Mouse (Mus musculus): ENCODE results near the gene Kcnh4. TPM values are rescaled to one million over a fixed set of nuclear protein-coding genes. Genes with fewer than 3 reads are reported as not detected.

The Kcnh4 gene
- polyA plus RNA-seq, 1 experiment, result 0.05 TPM

GRCm38 (mm10) chr11:100749469-100749868 is 10.3 kb downstream of the Kcnh4 start:
- TF ChIP-seq MYOG (IDR thresholded peaks at IDR 0.05; ENCODE audit: control insufficient read depth in 1 of 3, insufficient read depth in 1 of 3, insufficient read length in 2 of 3, low read depth in 2 of 3) (no peak), REST (IDR thresholded peaks at IDR 0.05; ENCODE audit: insufficient read depth, insufficient read length) (no peak), TCF12 (IDR thresholded peaks at IDR 0.05; ENCODE audit: insufficient read depth, poor library complexity, severe bottlenecking) (no peak), POLR2A (IDR thresholded peaks at IDR 0.05; ENCODE audit: insufficient read length, low read depth) (no peak), USF1 (IDR thresholded peaks at IDR 0.05; ENCODE audit: low read depth) (no peak), MYOD1 (IDR thresholded peaks at IDR 0.05; ENCODE audit: control insufficient read depth in 1 of 3, insufficient read length in 2 of 3, low read depth in 2 of 3) (no peak), MAX (IDR thresholded peaks at IDR 0.05; ENCODE audit: low read depth) (no peak), E2F4 (IDR thresholded peaks at IDR 0.05; ENCODE audit: insufficient read depth) (no peak), POLR2AphosphoS2 (IDR thresholded peaks at IDR 0.05; ENCODE audit: insufficient read length, low read depth) (no peak), SRF (IDR thresholded peaks at IDR 0.05; ENCODE audit: control insufficient read depth, insufficient read length, low read depth) (no peak)
- no peak overlapping the region for H3ac ChIP-seq (ENCODE audit: control insufficient read depth, insufficient read length)
- H3K27me3 ChIP-seq (ENCODE audit: control insufficient read depth, insufficient read depth, insufficient read length), result peaks cover 77% of the 10 kb centered on the region
- H3K4me3 ChIP-seq, result no peak overlapping the region
- H3K79me2 ChIP-seq (ENCODE audit: control insufficient read depth, insufficient read depth), result no peaks in the 10 kb centered on the region
- H3K4me2 ChIP-seq (ENCODE audit: low read depth), result no peak overlapping the region
- no peaks in the 10 kb centered on the region for H3K36me3 ChIP-seq (ENCODE audit: control insufficient read depth, insufficient read depth)

- TF ChIP-seq POLR2AphosphoS2 (IDR thresholded peaks at IDR 0.05; ENCODE audit: insufficient read length, low read depth) (no peak), TCF3 (IDR thresholded peaks at IDR 0.05; ENCODE audit: insufficient read length, low read depth) (no peak), TCF12 (IDR thresholded peaks at IDR 0.05; ENCODE audit: insufficient read depth, poor library complexity, severe bottlenecking) (no peak), SRF (IDR thresholded peaks at IDR 0.05; ENCODE audit: control insufficient read depth, insufficient read length, low read depth) (no peak)
- peaks cover 69% of the 10 kb centered on the region for H3K27me3 ChIP-seq (ENCODE audit: control insufficient read depth, insufficient read depth, insufficient read length)
- no peak overlapping the region for H3K4me3 ChIP-seq
- H3ac ChIP-seq (ENCODE audit: control insufficient read depth, insufficient read length), result no peak overlapping the region
- H3K4me2 ChIP-seq (ENCODE audit: low read depth), result no peak overlapping the region
- no peaks in the 10 kb centered on the region for H3K36me3 ChIP-seq (ENCODE audit: control insufficient read depth, insufficient read depth)
- no peaks in the 10 kb centered on the region for H3K79me2 ChIP-seq (ENCODE audit: control insufficient read depth, insufficient read depth)
These were observed 11.1 kb downstream of the Kcnh4 start for GRCm38 (mm10) chr11:100748620-100749019.

GRCm38 (mm10) chr11:100747114-100747513 is 12.6 kb downstream of the Kcnh4 start:
- TF ChIP-seq REST (IDR thresholded peaks at IDR 0.05; ENCODE audit: insufficient read depth, insufficient read length), result no peak
- no peak for TF ChIP-seq MAX (IDR thresholded peaks at IDR 0.05; ENCODE audit: low read depth)
- no peak for TF ChIP-seq TCF12 (IDR thresholded peaks at IDR 0.05; ENCODE audit: insufficient read depth, poor library complexity, severe bottlenecking)
- no peak for TF ChIP-seq POLR2AphosphoS2 (IDR thresholded peaks at IDR 0.05; ENCODE audit: insufficient read length, low read depth)
- no peak for TF ChIP-seq TCF3 (IDR thresholded peaks at IDR 0.05; ENCODE audit: insufficient read length, low read depth)
- no peak for TF ChIP-seq CEBPB (IDR thresholded peaks at IDR 0.05; ENCODE audit: insufficient read depth, poor library complexity, severe bottlenecking)
- TF ChIP-seq POLR2A (IDR thresholded peaks at IDR 0.05; ENCODE audit: insufficient read length, low read depth), result no peak
- TF ChIP-seq MYOG (IDR thresholded peaks at IDR 0.05; ENCODE audit: control insufficient read depth in 1 of 3, insufficient read depth in 1 of 3, insufficient read length in 2 of 3, low read depth in 2 of 3), result no peak
- TF ChIP-seq SRF (IDR thresholded peaks at IDR 0.05; ENCODE audit: control insufficient read depth, insufficient read length, low read depth), result no peak
- no peak for TF ChIP-seq MYOD1 (IDR thresholded peaks at IDR 0.05; ENCODE audit: control insufficient read depth in 1 of 3, insufficient read length in 2 of 3, low read depth in 2 of 3)
- Histone ChIP-seq H3K4me2 (ENCODE audit: low read depth) (no peak overlapping the region), H3K4me3 (no peak overlapping the region), H3K27me3 (ENCODE audit: control insufficient read depth, insufficient read depth, insufficient read length) (peaks cover 55% of the 10 kb centered on the region), H3K36me3 (ENCODE audit: control insufficient read depth, insufficient read depth) (no peaks in the 10 kb centered on the region), H3ac (ENCODE audit: control insufficient read depth, insufficient read length) (no peak overlapping the region), H3K79me2 (ENCODE audit: control insufficient read depth, insufficient read depth) (no peaks in the 10 kb centered on the region)

- Histone ChIP-seq H3K4me2 (ENCODE audit: low read depth) (no peak overlapping the region), H3K27me3 (ENCODE audit: control insufficient read depth, insufficient read depth, insufficient read length) (peaks cover 50% of the 10 kb centered on the region), H3K79me2 (ENCODE audit: control insufficient read depth, insufficient read depth) (no peaks in the 10 kb centered on the region), H3K4me3 (no peak overlapping the region), H3K36me3 (ENCODE audit: control insufficient read depth, insufficient read depth) (no peaks in the 10 kb centered on the region), H3ac (ENCODE audit: control insufficient read depth, insufficient read length) (no peak overlapping the region)
- TF ChIP-seq MYOG (IDR thresholded peaks at IDR 0.05; ENCODE audit: control insufficient read depth in 1 of 3, insufficient read depth in 1 of 3, insufficient read length in 2 of 3, low read depth in 2 of 3) (peak in 1 of 3 experiments; percentile 18), MAX (IDR thresholded peaks at IDR 0.05; ENCODE audit: low read depth) (no peak)
These were observed 13.2 kb downstream of the Kcnh4 start for GRCm38 (mm10) chr11:100746546-100746945.

GRCm38 (mm10) chr11:100745085-100745484 is 14.7 kb downstream of the Kcnh4 start:
- no peak overlapping the region for H3K4me3 ChIP-seq
- H3K36me3 ChIP-seq (ENCODE audit: control insufficient read depth, insufficient read depth), result no peaks in the 10 kb centered on the region
- no peak overlapping the region for H3K4me2 ChIP-seq (ENCODE audit: low read depth)
- peaks cover 36% of the 10 kb centered on the region for H3K27me3 ChIP-seq (ENCODE audit: control insufficient read depth, insufficient read depth, insufficient read length)
- H3ac ChIP-seq (ENCODE audit: control insufficient read depth, insufficient read length), result no peak overlapping the region
- no peak for TF ChIP-seq TCF3 (IDR thresholded peaks at IDR 0.05; ENCODE audit: insufficient read length, low read depth)
- no peak for TF ChIP-seq MAX (IDR thresholded peaks at IDR 0.05; ENCODE audit: low read depth)
- TF ChIP-seq POLR2AphosphoS2 (IDR thresholded peaks at IDR 0.05; ENCODE audit: insufficient read length, low read depth), result no peak
- no peak for TF ChIP-seq SRF (IDR thresholded peaks at IDR 0.05; ENCODE audit: control insufficient read depth, insufficient read length, low read depth)
- no peak for TF ChIP-seq POLR2A (IDR thresholded peaks at IDR 0.05; ENCODE audit: insufficient read length, low read depth)
- TF ChIP-seq USF1 (IDR thresholded peaks at IDR 0.05; ENCODE audit: low read depth), result no peak
- no peak for TF ChIP-seq MYOD1 (IDR thresholded peaks at IDR 0.05; ENCODE audit: control insufficient read depth in 1 of 3, insufficient read length in 2 of 3, low read depth in 2 of 3)
- TF ChIP-seq REST (IDR thresholded peaks at IDR 0.05; ENCODE audit: insufficient read depth, insufficient read length), result no peak
- TF ChIP-seq MYOG (IDR thresholded peaks at IDR 0.05; ENCODE audit: control insufficient read depth in 1 of 3, insufficient read depth in 1 of 3, insufficient read length in 2 of 3, low read depth in 2 of 3), result no peak
- TF ChIP-seq TCF12 (IDR thresholded peaks at IDR 0.05; ENCODE audit: insufficient read depth, poor library complexity, severe bottlenecking), result no peak
- H3K79me2 ChIP-seq (ENCODE audit: control insufficient read depth, insufficient read depth), result no peaks in the 10 kb centered on the region

Data from myocyte (in vitro differentiated cells).